Mouse (Mus musculus): ENCODE data around the gene Frmd8.
A peak's percentile ranks its signal among the peaks of the same experiment; 100 is the strongest.

Frmd8 gene

GRCm38 (mm10) chr19:5849843-5850527 lies 25.1 kb downstream of the Frmd8 start:
- peak; percentile 83 for DNase-seq (ENCODE audit: low spot score)

GRCm38 (mm10) chr19:5848826-5849672 lies 26.0 kb downstream of the Frmd8 start:
- DNase-seq (ENCODE audit: low spot score): no peak

GRCm38 (mm10) chr19:5848032-5848825 lies 26.8 kb downstream of the Frmd8 start:
- DNase-seq (ENCODE audit: low spot score): no peak

DNA sequence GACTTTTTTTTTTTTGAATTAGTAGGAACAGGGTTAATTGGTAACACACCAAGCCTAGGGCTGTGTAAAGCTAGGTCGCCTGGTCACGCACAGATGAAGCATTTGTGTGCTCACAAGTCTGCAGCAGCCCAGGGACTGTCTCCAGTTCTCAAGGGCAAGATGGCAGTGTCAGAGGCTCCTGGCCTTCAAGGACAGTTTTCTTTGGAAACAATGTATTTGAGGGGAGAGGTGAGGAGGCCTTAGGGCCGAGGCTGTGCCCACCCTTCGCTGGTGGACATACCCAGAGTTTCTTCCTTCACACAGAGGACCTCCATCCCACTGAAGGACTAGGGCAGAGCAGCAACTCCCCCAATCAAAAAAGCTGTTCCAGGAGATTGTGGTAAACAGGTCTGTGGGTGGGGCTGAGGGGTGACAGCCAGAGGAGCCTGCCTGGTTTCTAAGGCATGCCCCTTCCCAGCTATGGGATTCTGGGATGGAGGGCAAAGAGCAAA lies 27.7 kb downstream of the Frmd8 start:
- DNase-seq (ENCODE audit: low spot score): no peak

- DNase-seq (ENCODE audit: low spot score): peak; percentile 80
These were observed 28.3 kb downstream of the Frmd8 start for GRCm38 (mm10) chr19:5846557-5847305.

DNA sequence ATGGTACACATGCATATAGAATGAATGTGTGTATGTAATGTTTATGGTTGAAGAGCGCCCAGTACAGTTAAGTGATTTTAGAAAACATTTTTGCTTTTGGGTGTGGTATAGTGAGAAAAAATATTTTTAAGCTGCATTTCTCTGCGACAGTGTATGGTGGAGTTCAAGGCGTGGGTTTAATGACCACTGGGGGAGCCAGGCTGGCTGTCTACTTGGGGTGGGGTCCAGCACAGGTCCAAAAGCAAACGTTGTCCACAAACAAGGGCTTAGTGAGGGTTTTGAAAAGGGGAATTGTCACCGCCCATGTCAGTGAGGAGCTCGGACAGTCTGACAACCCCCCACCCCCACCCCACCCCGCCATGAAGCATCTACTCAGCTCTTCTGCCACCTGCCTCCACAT lies 28.9 kb downstream of the Frmd8 start:
- DNase-seq (ENCODE audit: low spot score): no peak

DNA sequence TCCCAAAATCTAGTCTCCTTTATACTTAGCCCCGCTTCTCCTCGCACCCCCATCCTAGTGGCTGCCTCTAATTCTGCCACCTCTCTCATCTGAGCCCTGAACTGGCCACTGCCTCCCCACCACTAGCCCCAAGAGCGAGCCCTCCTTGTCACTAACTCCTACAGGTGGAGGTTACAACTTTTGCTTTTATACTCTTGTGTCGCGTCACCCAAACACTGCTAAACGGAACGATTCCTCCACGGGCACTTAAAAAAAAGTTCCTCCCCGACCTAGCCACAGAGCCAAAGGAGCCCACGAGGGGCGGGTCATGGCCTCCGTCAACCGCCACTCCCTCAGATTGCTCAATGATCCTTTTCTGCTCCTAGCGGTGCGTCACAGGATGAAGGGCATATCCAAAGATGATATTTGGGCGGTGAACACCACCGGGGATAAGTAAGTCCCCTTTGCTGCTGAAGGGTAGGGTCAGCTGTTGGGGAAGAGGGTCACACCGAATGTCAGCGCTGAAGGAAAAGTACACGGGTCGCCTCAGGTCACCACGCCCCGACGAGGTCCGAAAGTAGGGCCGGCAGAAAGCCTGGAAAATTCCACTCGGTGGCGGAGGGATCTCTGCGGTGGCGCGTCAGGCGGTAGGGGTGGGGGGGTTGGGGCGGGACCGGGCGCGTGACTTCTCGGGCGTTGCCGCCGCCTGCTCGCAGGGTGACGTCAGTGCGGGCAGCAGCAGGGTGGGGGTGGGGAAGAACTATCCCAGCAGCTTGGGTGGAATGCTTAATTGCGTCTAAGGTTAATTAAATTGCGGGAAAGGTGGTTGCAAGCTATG lies 29.5 kb downstream of the Frmd8 start:
- DNase-seq (ENCODE audit: low spot score): peak; percentile 88

GRCm38 (mm10) chr19:5844831-5845318 lies 30.2 kb downstream of the Frmd8 start:
- DNase-seq (ENCODE audit: low spot score): no peak

- DNase-seq (ENCODE audit: low spot score): no peak
These were observed 31.0 kb downstream of the Frmd8 start for GRCm38 (mm10) chr19:5843781-5844691.

- no peak for DNase-seq (ENCODE audit: low spot score)
These were observed 32.0 kb downstream of the Frmd8 start for GRCm38 (mm10) chr19:5842785-5843730.

- DNase-seq (ENCODE audit: low spot score): no peak
These were observed 32.9 kb downstream of the Frmd8 start for GRCm38 (mm10) chr19:5841999-5842784.

DNA sequence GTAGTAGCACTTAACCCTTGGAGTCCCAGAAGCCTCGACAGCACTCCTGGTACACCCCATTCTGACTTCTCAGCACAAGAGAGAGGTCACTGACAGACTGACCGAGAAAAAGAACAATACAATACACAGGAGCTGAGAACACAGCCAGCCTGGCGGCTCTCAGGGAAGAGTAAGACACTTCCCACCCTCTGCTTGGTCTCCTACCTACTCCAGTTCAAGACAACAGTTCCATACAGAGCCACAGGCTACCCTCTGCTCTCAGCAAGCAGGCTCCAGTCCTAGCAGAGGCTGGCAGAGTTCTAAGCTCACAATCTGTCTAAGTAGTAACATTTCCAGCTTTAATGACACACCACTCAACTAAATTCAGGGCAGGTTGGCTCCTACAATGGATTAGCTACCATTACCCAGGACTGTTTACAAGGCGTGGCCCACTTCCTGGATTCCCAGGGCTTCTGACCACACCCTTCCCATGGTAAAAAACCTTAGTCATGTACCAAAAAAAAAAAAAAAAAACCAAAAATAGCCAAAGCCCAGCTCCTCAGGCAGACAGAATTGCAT lies 33.6 kb downstream of the Frmd8 start:
- no peak for DNase-seq (ENCODE audit: low spot score)

DNA sequence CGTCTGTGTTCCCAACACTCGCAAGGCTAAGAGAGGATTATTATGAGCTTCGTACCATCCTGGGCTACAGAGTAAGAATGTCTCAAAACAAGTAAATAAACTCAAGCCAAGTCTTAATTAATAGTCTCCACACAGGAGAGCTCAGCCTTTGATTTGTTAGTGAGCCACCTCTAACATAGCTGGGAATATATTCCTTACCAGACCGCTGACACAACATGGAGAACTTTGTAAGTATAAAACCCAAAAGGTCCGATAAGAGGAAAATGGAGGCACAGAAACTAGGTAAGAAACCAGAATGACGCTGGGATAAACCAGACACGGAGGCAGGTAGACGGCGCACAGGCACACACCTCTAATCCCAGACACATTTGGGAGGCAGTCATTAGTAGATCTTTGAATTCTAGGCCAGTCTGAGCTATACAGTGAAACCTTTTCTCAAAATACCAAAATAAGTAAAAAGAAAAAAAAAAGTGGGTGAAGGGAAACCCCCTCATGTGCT lies 34.1 kb downstream of the Frmd8 start:
- DNase-seq (ENCODE audit: low spot score): no peak

DNA sequence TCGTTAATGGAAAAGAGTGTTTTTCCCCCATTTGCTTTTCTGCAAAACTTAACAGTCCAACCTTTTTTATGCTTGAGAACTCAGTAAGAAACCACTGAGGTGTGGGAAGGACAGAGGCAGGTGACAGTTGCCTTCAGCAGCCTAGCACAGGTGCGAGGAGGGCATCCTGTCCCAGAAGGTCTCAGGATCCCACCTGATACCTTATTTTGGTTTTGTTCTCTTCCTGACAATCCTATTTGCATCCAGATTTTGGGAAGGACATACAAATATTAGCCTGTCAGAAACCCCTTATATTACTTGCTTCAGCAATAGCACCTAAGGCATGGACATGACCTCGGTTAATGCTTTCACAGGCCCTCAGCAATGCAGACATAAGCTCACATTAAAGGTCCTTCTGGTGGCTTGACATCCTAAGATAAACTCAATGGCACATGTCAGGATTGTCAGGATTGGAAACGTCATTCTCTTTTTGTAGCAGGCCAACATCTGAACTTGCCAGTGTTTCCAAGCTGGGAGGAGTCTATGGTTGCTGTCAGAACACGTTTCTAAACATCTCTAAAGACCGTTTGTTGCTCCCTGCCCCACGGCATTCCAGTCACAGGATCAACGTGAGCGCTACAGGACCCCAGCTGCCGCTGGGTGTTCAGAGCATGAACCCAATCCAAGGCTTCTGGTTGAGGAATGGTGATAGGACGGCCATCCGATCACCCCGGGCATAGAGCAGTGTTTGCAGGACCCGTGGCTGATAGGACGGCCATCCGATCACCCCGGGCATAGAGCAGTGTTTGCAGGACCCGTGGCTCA lies 34.8 kb downstream of the Frmd8 start:
- no peak for DNase-seq (ENCODE audit: low spot score)

DNA sequence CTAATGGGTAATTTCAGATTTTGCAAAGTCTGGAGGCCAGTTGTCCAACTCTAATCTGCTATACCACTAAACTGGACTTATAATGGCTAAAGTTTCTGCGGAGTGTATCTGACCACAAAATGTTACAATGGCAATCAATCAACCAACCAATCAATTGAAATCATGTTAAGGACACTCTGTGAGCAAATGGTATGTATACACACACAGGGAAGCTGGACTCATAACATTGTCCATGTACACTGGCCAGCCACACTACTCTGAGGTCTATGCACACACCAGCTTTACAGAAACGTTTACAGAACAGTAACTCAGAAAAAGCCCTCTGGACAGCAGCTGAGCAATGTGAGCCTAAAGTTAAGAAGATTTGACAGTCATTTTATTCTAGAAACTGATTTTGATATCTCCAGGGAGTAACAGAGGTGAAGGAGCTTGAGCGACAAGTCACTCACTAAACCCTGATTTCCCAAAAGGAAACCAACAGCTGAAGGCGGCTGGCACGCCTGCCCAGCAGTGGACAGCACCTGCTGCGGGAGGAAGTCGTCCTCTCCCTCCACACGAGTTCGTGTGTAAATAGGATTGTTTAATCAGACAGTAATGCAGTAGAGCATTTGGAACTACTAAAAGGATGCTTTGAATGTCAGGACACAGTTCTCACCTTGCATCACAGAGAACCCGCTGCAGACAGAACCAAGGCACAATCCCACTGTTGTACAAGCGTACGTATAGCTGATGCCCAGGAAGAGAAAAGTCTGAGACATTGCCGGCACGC lies 35.6 kb downstream of the Frmd8 start:
- DNase-seq (ENCODE audit: low spot score): no peak

GRCm38 (mm10) chr19:5838892-5839165 lies 36.2 kb downstream of the Frmd8 start:
- DNase-seq (ENCODE audit: low spot score): no peak

All from testis, postnatal 14 days (tissue).